Mouse (Mus musculus) neutrophil, adult 5-6 weeks (primary cell): ENCODE results near the gene Bag3. TPM values are rescaled to one million over a fixed set of nuclear protein-coding genes. Genes with fewer than 3 reads are reported as not detected.

Source experiments
- ATAC-seq: fragments of 151-379, 151-347 bp; 2 replicates; pipeline ENCODE4 v1.8.0; 2017; ENCODE audit warnings: mild to moderate bottlenecking, moderate TSS enrichment; ENCODE audit not compliant: insufficient number of reproducible peaks, poor library complexity, low FRiP score, severe bottlenecking; ENCODE audit errors: extremely low read depth
- total RNA-seq: library from RNA; stranded (forward); fragments of 200-1000 nt; gene quantifications from 2 replicates; pipeline ENCODE4 v1.2.3, GENCODE M21; 2017

Gene Bag3
- total RNA-seq, 1 experiment from 2014 or later = 0.70 TPM

- no peak for ATAC-seq
These were observed 64.0 kb downstream of the Bag3 start for GRCm38 (mm10) chr7:128587334-128587933.

- ATAC-seq = no peak
These were observed 68.1 kb downstream of the Bag3 start for GRCm38 (mm10) chr7:128591345-128592084.

GRCm38 (mm10) chr7:128592118-128592935 lies 68.9 kb downstream of the Bag3 start:
- no peak for ATAC-seq

GRCm38 (mm10) chr7:128592936-128593241 lies 69.5 kb downstream of the Bag3 start:
- no peak for ATAC-seq

- ATAC-seq = no peak
These were observed 72.9 kb downstream of the Bag3 start for GRCm38 (mm10) chr7:128596274-128596673.

Other genes starting within 250 kb of the Bag3 start
- 10.4 and 11.4 TPM in 2 replicates for gene BC017158, start 225.4 kb upstream of the Bag3 start, total RNA-seq
- gene Rgs10, start 104.9 kb upstream of the Bag3 start, total RNA-seq = 27.0 and 28.9 TPM in 2 replicates
- gene Tial1, start 61.9 kb upstream of the Bag3 start, total RNA-seq = 98.0 and 109 TPM in 2 replicates
- 67.3 and 70.7 TPM in 2 replicates for gene Inpp5f, start 87.7 kb downstream of the Bag3 start, total RNA-seq
- 53.0 and 71.0 TPM in 2 replicates for gene Mcmbp, start 216.9 kb downstream of the Bag3 start, total RNA-seq
- gene Sec23ip, start 221.3 kb downstream of the Bag3 start, total RNA-seq = 36.5 and 36.6 TPM in 2 replicates